Mouse (Mus musculus): ENCODE measurements around the gene Syngr4. TPM values are rescaled to one million over a fixed set of nuclear protein-coding genes. Genes with fewer than 3 reads are reported as not detected.
"Not testable (repeated sequence)": the region's sequence is repeated elsewhere in the genome, so short reads cannot be mapped to it uniquely, and the experiment has no call there.

Gene Syngr4
- total RNA-seq, 2 experiments from 2014 or later: not detected

DNA sequence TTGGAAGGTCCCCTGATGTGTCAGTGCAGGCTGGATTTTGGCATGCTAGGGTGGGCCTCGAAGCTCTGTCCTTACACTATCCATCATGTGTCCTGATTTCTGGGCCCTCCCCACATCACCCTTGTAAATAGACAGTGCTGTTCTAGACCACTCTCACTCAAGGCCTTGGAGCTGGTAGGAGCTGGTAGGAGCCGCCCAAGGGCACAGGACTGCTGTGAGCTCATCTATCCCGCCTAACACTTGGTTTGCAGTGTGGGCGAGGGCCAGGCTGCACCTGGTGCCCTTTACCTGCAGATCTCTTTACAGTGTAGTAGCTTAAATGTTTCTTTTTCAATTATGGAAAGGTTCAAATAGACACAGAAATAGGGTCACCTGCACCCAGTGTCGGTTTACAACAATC, 18.5 kb upstream of the Syngr4 start:
- no peak for DNase-seq

DNA sequence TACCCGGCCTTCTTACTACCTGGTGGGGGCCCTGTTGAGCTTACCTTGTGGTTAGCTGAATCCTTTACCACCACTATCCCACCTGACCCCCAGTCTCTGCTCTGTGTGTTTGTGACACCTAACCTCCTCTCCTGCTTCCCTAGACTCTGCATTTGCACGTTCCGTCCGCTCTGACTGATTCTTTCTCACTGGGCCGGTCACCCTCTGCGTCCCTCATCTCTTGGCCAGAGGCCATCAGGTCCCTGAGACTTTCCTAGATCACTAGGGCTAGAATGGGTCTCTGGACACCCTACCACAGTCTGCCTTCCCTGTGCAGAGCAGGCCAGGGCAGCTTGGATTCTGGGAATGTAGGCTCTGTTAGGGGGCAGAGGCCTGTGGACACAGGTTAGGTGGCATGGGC, 17.6 kb upstream of the Syngr4 start:
- no peak for DNase-seq

DNA sequence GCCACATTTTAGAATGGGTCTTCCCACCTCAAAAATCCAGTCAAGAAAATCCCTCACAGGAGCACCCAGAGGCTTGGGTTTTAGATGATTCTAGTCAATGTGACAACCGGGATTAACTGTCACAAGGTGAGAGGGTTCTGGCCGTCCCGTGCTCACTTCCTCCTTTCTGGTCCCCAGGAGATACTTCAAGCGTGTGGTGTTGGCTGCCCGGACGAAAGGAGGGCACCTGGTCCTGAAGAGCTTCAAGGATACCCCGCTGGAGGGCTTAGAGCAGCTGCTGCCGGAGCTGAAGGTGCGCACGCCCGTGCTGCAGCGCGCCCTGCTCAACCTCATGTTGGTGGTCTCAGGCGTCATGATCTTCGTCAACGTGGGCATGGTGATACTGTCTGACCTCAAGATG, 12.6 kb upstream of the Syngr4 start:
- DNase-seq: no peak

DNA sequence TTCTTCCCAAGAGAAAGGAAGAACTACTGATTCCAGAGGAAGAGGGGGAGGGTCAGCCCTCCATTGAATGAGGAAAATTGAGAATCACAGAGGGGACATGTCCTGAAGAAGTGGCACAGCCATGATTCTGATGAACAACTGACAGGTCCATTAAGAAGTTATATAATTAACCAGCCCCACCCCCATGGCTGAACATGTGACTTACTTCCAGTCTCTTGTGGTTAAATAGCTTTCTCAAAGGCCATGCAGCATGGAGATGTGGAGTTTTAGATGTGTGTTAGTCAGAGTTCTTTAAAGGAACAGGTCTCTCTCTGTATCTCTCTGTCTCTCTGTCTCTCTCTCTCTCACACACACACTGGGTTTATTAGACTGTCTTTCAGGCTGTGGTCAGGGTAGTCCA, 11.9 kb upstream of the Syngr4 start:
- DNase-seq: no peak

DNA sequence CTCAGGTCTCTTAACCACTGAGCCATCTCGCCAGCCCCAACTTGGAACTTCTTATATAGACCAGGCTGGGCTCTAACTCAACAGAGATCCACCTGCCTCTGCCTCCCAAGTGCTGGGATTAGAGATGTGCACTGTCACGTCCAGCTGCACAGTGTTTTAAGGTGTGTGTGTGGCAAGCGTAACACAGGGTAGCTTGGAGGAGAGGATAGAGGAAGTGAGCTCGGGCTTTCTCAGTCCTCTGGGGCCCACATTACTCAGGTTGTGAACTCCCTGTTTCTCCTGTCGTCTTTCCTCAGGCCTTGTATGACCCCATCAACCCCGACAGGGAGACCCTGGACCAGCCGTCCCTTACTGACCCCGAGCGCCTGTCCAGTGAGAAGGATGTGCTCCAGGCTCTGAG, 10.1 kb upstream of the Syngr4 start:
- no peak for DNase-seq

DNA sequence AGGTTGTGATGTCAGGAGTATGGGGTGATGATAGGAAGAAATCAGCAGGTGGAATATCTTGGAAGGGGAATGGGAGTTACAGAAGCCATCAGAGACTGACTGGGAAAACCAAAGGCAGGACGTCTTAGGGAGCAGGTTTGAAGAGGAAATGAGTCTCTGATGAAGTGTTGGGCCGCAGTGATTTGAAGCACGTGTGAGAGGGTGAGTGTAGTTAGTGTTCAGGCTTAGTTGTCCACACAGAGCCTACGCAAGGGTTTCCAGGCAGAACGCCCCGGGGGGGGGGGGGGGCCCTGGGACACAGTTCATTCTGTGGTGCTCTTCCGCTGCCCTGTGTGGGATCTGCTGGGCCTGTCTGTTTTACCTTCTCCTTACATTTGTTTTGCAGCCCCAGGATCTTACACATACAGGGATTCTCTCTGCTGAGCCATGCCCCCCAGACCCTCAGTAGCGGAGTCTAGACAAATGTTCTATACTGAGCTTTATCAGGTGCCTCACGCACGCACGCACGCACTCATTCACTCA, 6.0 kb upstream of the Syngr4 start:
- DNase-seq: no peak

DNA sequence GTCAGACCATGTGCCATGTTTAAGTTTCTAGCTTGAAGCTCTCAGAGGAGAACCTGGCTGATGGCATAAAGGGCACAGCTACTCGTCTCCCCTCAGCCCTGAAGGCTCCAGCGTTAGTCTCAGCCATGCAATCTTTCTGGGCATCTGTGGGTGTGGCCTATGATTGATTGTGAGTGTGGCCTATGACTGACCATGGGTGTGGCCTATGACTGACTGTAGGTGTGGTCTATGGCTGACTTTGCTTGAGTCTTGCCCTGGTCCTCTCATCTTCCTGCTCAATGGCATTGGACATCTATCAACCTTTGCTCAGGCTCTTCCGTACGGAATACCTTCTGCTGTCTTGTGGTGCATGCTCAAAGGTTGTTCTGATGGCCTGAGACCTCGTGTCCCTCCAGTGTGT, 5.0 kb upstream of the Syngr4 start:
- DNase-seq: no peak

DNA sequence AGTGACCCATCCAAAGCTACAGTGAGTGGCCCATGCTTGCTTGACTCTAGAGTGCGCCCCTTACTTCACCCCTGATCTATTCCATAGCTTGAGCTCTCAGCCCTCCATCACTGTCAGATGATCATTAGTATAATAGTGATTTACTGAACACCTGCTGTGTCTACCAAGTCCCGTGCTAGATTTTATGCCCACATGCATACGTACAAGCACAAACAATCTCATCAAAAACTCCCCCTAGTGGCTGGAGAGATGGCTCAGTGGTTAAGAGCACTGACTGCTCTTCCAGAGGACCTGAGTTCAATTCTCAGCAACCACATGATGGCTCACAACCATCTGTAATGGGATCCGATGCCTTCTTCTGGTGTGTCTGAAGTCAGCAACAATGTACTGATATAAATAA, 1.6 kb upstream of the Syngr4 start:
- DNase-seq: not testable (repeated sequence)

DNA sequence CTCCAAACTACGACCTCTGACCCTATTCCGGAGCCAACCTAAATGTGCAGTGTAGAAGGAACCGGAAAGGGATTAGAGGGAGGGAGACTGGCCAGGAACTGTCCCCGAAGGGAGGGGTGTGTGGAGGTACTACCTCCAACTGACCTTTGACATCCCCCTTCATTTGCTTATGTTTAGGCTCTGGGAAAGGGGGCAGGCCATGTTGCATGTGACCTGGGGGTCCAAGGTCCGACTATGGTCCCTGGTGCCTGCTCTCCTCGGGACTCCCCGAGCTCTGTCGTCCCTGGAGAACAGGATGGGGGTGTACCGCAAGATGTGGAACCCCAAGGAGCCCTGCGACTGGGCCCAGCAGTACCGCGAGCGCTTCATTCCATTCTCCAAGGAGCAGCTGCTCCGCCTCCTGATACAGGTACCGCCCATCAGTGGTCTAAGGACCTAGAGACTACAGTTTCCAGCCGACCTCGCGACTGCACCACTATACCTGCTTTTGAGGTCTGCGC, 794 bp upstream of the Syngr4 start:
- DNase-seq: peak; percentile 60 to 61

DNA sequence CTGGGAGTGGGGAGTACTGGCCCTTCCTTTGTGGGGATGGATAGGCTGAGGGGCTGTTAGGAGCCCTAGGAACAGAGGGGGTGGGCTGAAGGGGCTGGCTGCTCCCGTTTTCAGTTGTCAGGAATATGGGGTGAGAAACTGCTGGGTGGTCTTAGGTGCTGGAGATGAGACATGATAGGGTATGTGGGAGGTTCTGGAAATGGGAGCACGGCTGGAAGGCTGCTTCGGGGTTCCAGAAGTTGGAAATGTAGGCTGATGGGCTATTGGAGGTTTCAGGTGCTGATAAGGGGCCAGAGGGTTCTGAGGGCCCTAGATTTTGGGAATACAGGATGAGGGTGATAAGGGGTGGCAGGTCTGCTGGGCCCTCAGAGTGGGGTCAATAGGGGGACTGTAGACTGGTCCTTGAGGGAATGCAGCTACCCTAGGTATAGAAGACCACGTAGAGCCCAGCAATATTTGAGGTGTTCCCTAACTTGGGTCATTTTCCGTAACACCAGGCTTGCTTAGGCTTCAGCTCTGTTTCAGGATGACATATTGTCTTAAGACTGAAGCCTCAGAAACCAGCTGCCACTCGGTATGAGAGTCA, 490 bp downstream of the Syngr4 start:
- DNase-seq: no peak

DNA sequence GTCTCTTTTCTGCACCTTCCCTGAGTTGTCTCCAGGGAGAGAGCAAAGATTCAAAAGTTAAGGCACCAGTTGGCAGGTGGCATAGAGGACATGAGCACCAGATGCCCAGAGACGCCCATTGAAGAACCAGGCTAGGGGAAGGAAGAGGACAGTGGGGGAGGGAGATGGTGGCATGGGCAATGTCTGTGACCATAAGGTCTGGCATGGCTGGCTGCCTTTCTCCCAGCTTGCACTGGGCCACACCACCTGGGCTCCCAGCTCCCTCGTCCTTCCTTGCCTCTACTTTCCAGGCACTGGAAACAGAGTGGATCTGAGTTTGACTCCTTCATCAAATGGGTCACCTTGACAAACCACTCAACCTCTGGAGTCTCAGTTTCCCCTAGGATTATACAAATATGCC, 3.9 kb downstream of the Syngr4 start:
- no peak for DNase-seq

DNA sequence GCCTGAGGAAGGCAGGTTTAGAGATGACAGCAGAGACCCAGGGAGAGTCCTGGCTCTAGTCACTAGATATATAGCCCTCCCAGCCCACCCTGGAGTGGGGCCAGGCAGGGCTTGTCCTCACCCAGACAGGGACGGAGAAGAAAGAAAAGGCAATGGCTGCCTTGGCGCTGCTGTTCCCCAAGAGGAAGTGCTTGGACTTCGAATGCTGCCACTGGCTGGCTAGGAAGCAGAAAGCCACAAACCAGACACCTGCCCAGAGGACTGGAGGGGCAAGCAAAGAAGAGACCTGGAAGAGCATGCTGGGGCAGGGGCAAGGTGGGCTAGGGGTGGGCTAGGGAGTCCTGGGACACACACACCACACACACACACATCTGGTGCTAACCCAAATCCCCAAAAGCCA, 9.3 kb downstream of the Syngr4 start:
- no peak for DNase-seq

DNA sequence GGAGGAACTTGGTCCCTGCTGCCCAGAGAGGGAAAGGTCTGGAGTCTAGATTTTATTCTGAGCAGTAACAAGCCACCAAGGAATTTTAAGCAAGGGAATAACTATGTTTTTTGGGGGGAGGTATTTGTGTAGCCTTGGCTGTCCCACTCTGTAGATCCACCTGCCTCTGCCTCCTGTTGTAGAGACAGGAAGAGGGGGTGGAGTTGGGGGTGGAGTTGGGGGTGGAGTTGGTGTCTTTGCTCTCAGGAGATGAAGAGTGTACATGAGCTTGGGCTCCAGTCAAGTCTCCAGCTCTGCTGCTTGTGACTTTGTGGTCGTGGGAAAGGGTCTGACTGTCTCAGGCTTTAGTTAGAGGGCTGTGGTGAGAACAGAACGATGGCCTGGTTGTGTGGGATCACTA, 15.5 kb downstream of the Syngr4 start:
- DNase-seq: no peak

DNA sequence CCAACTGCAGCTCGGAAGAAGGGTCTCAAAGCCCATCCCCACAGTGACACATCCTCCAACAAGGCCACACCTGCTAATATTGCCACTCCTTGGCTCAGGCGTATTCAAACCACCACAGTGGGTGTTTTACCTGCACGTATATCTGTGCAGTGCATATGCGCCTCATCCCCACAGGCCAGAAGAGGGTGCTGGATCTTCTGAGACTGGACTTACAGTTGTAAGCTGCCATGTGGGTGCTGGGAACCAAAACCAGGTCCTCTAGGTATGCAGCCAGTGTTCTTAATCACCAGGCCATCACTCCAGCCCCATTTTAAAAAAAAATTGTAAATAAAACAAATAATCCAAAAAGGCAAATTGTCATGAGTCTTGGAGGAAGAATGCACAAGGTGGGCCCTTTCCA, 16.0 kb downstream of the Syngr4 start:
- DNase-seq: no peak

DNA sequence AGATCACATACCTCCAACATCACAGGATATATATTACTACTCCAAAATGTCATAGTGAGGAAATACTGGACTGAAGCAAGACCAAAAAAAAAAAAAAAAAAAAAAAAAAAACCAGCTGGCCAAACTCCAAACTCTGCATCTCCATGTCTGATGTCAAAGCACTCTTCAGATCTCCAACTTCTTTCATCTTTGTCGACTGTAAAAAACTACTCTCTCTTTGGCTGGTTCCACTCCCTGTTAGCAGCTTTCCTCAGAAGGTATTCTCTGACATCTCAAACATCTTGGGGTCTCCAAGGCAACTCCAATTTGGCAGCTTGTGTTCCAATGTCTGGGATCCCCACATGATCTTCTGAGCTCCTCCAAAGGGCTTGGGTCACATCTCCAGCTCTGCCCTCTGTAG, 18.2 kb downstream of the Syngr4 start, which contains the start of gene Grin2d:
TSS of gene Grin2d (minus strand) at position 101 of the 400 bp plus-strand sequence.
- not testable (repeated sequence) for DNase-seq

DNA sequence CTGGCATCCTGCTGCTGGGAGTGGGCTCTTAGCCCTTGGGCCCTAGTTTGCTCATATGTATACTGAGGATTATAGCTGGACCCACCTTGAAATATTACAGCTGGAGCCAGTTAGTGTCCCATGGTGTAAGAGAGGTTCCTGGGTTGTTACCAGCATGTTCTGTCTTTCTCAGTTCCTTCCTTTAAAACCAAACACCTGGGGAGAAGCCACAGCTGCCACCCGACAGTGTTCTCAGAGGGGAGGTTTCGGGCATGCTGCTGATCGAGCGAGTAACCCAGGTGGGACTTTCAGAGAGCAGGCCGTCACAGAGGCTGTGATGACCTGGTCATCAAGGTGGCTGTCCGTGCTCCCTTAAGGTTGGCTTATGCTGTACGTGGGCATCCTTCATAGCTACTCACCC, 19.6 kb downstream of the Syngr4 start:
- DNase-seq: no peak

DNA sequence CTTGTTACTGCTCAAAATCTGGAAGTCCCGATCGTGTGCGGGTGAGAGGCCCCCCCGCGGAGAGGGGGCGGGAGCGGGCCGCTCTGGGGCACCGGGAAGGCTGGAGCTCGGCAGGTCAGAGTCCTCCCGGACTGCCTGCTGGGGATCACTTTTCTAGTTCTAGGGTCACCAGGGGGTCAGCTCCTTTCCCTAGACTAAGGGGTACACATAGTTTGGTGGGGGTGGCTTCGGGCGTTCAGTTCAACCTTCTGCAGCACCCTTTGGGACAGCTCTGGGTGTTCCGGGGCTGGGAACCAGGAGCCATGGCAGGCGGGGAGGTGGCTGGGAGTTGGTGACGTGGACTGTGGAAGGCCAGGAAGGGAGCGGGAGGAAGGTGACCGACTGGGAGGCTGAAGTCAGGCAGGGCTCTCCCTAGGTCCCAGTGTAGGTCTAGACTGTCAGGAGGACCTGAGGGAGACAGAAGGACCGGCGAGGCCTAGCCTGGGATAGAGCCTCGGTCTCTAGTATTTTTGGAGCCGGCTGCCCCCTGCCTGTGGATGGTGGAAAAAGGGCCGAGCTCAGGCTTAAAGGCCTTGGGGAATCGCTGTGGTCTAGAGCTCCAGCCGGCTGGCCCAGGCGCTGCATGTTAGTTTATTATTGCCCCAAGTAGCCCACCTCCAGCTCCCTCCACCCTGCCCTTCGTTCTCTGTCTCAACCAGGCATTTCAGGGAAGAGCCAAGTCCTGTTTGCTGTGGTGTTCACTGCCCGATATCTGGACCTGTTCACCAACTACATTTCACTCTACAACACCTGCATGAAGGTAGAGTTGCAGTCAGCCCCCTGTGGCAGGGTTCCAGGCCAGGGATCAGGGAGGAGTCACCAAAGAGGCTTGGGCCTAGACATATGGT, 23.2 kb downstream of the Syngr4 start:
- DNase-seq: peak; percentile 52 to 62

DNA sequence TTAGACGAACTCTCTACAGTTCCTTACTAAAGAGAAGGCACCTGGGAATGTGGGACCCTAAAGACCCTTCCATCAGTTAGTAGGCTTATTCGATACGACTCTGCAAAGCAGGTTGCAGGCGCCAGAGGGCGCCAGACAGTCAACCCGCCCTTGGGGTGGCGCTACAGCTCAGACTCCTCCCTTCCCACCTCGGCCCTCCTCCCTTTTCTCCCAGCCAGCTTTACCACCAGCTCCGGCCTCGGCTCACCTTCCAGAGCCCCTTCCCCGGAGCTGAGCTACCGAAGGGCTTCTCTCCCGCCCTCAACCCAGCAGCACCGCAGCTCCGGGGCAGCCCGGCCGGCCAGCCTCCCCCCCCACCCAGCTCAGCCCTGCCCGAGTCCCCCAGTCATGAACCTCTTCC, 23.9 kb downstream of the Syngr4 start, which contains the start of gene Kdelr1:
TSS of gene Kdelr1 (plus strand) at position 149 of the 400 bp plus-strand sequence.
- DNase-seq: peak; percentile 89 to 90

DNA sequence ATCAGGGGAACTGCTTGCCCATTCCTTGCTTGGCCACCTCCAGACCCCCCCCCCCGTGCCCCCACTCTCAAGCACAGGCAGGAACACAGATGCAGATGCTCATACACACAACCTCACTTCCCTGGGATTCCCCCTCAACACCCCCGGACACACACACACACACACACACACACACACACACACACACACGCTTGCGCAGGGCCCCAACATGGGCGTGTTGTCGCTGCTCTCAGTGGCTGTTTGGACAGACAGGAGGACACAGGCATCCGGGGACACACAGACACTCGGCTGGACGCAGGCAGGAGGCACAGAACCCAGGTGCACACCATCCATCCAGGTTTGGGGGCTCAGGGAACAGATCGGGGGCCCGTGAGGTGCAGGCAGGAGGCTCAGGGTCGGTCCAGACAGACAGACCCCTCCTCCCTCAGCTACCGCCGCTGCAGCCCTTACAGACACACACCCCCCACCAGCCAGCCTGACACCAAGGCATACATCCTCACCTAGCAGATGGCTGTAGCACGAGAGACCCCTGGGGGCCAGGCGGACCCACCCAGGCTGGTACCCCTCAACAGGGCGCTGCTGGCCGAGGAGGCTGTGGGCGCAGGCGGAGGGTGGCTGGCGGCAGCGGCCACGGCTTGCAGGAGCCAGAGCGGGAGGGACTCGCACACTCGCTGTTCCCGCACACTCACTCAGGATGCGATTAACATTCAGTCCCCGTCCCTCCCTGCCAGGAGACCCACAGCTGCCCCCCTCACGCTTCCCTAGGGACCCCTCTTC, 26.0 kb downstream of the Syngr4 start:
- no peak for DNase-seq

DNA sequence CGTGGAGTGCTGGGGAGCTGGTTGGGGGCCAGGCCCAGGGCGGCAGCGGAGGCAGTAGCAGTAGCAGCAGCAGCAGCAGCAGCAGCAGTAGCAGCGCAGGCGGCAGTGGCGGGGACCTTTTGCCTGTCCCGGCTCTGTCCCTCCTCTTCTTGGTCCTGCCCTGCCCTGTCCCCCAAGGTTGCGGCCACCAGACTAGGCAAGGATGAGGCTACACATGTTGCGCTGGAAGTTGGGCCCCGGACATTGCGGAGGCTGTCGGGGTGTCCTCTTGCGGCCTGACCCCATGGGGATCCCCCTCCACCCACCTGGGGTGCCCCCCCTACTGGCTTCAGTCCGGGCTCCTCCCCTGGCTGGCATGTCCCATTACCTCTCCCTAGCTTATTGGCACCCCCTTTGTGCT, 26.7 kb downstream of the Syngr4 start:
- DNase-seq: no peak

DNA sequence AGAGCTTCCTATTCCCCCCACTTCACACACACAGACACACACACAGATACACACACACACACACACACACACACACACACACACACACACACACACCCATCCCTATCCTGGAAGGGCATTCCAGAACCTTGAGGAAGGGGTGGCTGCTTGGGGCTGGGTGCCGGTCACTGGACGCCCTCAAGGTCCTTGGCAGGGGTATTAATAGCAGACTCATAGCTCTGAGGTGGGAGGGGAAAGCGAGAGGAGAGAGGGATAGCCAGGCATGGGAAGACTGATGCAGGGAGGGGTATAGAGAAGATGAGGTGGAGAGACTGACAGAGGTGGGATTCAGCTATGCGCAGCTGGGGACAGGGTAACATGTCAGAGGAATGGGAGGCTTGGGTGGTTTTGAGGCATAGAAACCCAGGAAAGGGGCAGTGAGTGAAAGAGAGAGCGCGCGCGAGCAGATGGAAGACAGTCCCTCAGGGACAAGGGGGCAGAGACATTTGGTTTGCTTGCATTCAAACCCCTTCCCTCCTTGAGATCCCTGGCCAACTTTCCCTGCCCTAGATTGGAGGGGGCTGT, 27.3 kb downstream of the Syngr4 start:
- no peak for DNase-seq

DNA sequence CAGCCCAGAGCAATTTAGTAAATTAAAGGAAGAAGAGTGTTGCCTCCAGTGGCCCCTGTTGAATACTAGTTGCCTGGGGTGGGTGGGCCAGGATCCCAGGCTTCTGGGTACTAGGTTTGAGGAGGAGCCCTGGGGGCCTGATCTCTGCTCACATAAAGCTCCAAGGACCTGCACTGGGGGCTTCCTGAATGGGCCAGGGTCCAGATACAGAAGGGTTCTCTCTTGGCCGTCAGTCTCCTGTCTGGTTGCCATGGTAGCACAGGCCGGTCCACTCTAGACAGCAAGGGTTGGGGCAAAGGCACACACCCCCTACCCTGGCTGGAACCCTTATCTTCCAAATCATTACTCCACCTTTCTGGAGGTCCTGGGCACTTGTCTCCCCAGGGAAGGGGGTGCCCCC, 28.6 kb downstream of the Syngr4 start:
- DNase-seq: no peak
